Mouse (Mus musculus): ENCODE measurements around the gene Dlg5. TPM values are rescaled to one million over a fixed set of nuclear protein-coding genes. Genes with fewer than 3 reads are reported as not detected.

The Dlg5 gene
- total RNA-seq, 2 experiments from 2014 or later, result not detected

GRCm38 (mm10) chr14:24199732-24200131 is 46.0 kb downstream of the Dlg5 start:
- no peak for ATAC-seq (replicated peaks; ENCODE audit: low FRiP score, poor library complexity, severe bottlenecking)

- no peak for ATAC-seq (replicated peaks; ENCODE audit: low FRiP score, poor library complexity, severe bottlenecking)
Observed at GRCm38 (mm10) chr14:24197865-24198264, 47.9 kb downstream of the Dlg5 start.

GRCm38 (mm10) chr14:24196947-24197346 is 48.8 kb downstream of the Dlg5 start:
- no peak for ATAC-seq (replicated peaks; ENCODE audit: low FRiP score, poor library complexity, severe bottlenecking)

- ATAC-seq (replicated peaks; ENCODE audit: low FRiP score, poor library complexity, severe bottlenecking), result no peak
Observed at GRCm38 (mm10) chr14:24190131-24190530, 55.6 kb downstream of the Dlg5 start.

- no peak for ATAC-seq (replicated peaks; ENCODE audit: low FRiP score, poor library complexity, severe bottlenecking)
Observed at GRCm38 (mm10) chr14:24189598-24189997, 56.1 kb downstream of the Dlg5 start.

- ATAC-seq (replicated peaks; ENCODE audit: low FRiP score, poor library complexity, severe bottlenecking), result no peak
Observed at GRCm38 (mm10) chr14:24185514-24185913, 60.2 kb downstream of the Dlg5 start.

GRCm38 (mm10) chr14:24182955-24183354 is 62.8 kb downstream of the Dlg5 start:
- ATAC-seq (replicated peaks; ENCODE audit: low FRiP score, poor library complexity, severe bottlenecking), result no peak

- ATAC-seq (replicated peaks; ENCODE audit: low FRiP score, poor library complexity, severe bottlenecking), result peak; percentile 78
Observed at GRCm38 (mm10) chr14:24181811-24182506, 63.8 kb downstream of the Dlg5 start.

GRCm38 (mm10) chr14:24179466-24179991 is 66.2 kb downstream of the Dlg5 start:
- ATAC-seq (replicated peaks; ENCODE audit: low FRiP score, poor library complexity, severe bottlenecking), result no peak

GRCm38 (mm10) chr14:24176609-24177008 is 69.1 kb downstream of the Dlg5 start:
- no peak for ATAC-seq (replicated peaks; ENCODE audit: low FRiP score, poor library complexity, severe bottlenecking)

GRCm38 (mm10) chr14:24173326-24173725 is 72.4 kb downstream of the Dlg5 start:
- ATAC-seq (replicated peaks; ENCODE audit: low FRiP score, poor library complexity, severe bottlenecking), result no peak

- no peak for ATAC-seq (replicated peaks; ENCODE audit: low FRiP score, poor library complexity, severe bottlenecking)
Observed at GRCm38 (mm10) chr14:24171639-24172311, 73.9 kb downstream of the Dlg5 start.

- no peak for ATAC-seq (replicated peaks; ENCODE audit: low FRiP score, poor library complexity, severe bottlenecking)
Observed at GRCm38 (mm10) chr14:24166046-24166445, 79.7 kb downstream of the Dlg5 start.

- ATAC-seq (replicated peaks; ENCODE audit: low FRiP score, poor library complexity, severe bottlenecking), result no peak
Observed at GRCm38 (mm10) chr14:24164721-24165367, 80.9 kb downstream of the Dlg5 start.

GRCm38 (mm10) chr14:24162856-24163255 is 82.9 kb downstream of the Dlg5 start:
- no peak for ATAC-seq (replicated peaks; ENCODE audit: low FRiP score, poor library complexity, severe bottlenecking)

- ATAC-seq (replicated peaks; ENCODE audit: low FRiP score, poor library complexity, severe bottlenecking), result peak; percentile 92
Observed at GRCm38 (mm10) chr14:24148892-24149291, 96.8 kb downstream of the Dlg5 start.

GRCm38 (mm10) chr14:24144821-24145220 is 100.9 kb downstream of the Dlg5 start:
- no peak for ATAC-seq (replicated peaks; ENCODE audit: low FRiP score, poor library complexity, severe bottlenecking)

GRCm38 (mm10) chr14:24144421-24144820 is 101.3 kb downstream of the Dlg5 start:
- ATAC-seq (replicated peaks; ENCODE audit: low FRiP score, poor library complexity, severe bottlenecking), result no peak

GRCm38 (mm10) chr14:24142926-24143430 is 102.7 kb downstream of the Dlg5 start:
- ATAC-seq (replicated peaks; ENCODE audit: low FRiP score, poor library complexity, severe bottlenecking), result peak; percentile 69

GRCm38 (mm10) chr14:24141727-24142126 is 104.0 kb downstream of the Dlg5 start:
- no peak for ATAC-seq (replicated peaks; ENCODE audit: low FRiP score, poor library complexity, severe bottlenecking)

Data from erythroblast, adult 5-6 weeks (primary cell).